Mouse (Mus musculus): ENCODE results near the gene Hnrnpa3.
"Not testable (repeated sequence)": the region's sequence is repeated elsewhere in the genome, so short reads cannot be mapped to it uniquely, and the experiment has no call there.

Gene Hnrnpa3

GRCm38 (mm10) chr2:75679947-75680346 lies 20.9 kb downstream of the Hnrnpa3 start:
- DNase-seq (ENCODE audit: low spot score in 2 of 2): no peak

GRCm38 (mm10) chr2:75681439-75681838 lies 22.4 kb downstream of the Hnrnpa3 start:
- DNase-seq (ENCODE audit: low spot score in 2 of 2): no peak

GRCm38 (mm10) chr2:75682978-75683709 lies 24.1 kb downstream of the Hnrnpa3 start:
- no peak for DNase-seq (ENCODE audit: low spot score in 2 of 2)

GRCm38 (mm10) chr2:75684526-75684925 lies 25.5 kb downstream of the Hnrnpa3 start:
- DNase-seq (ENCODE audit: low spot score in 2 of 2): no peak

GRCm38 (mm10) chr2:75685458-75685861 lies 26.4 kb downstream of the Hnrnpa3 start:
- DNase-seq (ENCODE audit: low spot score in 2 of 2): no peak

- DNase-seq (ENCODE audit: low spot score in 2 of 2): no peak
Observed at GRCm38 (mm10) chr2:75687040-75687749, 28.1 kb downstream of the Hnrnpa3 start.

GRCm38 (mm10) chr2:75688901-75689300 lies 29.8 kb downstream of the Hnrnpa3 start:
- no peak for DNase-seq (ENCODE audit: low spot score in 2 of 2)

- no peak for DNase-seq (ENCODE audit: low spot score in 2 of 2)
Observed at GRCm38 (mm10) chr2:75689482-75690158, 30.6 kb downstream of the Hnrnpa3 start.

GRCm38 (mm10) chr2:75690656-75691055 lies 31.6 kb downstream of the Hnrnpa3 start:
- no peak for DNase-seq (ENCODE audit: low spot score in 2 of 2)

- no peak for DNase-seq (ENCODE audit: low spot score in 2 of 2)
Observed at GRCm38 (mm10) chr2:75691316-75691715, 32.3 kb downstream of the Hnrnpa3 start.

- no peak for DNase-seq (ENCODE audit: low spot score in 2 of 2)
Observed at GRCm38 (mm10) chr2:75692369-75692768, 33.3 kb downstream of the Hnrnpa3 start.

- not testable (repeated sequence) for DNase-seq (ENCODE audit: low spot score in 2 of 2)
Observed at GRCm38 (mm10) chr2:75694926-75695325, 35.9 kb downstream of the Hnrnpa3 start.

GRCm38 (mm10) chr2:75695676-75696350 lies 36.8 kb downstream of the Hnrnpa3 start:
- no peak for DNase-seq (ENCODE audit: low spot score in 2 of 2)

GRCm38 (mm10) chr2:75696371-75696770 lies 37.3 kb downstream of the Hnrnpa3 start:
- no peak for DNase-seq (ENCODE audit: low spot score in 2 of 2)

GRCm38 (mm10) chr2:75697222-75697621 lies 38.2 kb downstream of the Hnrnpa3 start:
- DNase-seq (ENCODE audit: low spot score in 2 of 2): no peak

- no peak for DNase-seq (ENCODE audit: low spot score in 2 of 2)
Observed at GRCm38 (mm10) chr2:75698007-75698406, 38.9 kb downstream of the Hnrnpa3 start.

GRCm38 (mm10) chr2:75698874-75699273 lies 39.8 kb downstream of the Hnrnpa3 start:
- DNase-seq (ENCODE audit: low spot score in 2 of 2): no peak

GRCm38 (mm10) chr2:75700543-75700942 lies 41.5 kb downstream of the Hnrnpa3 start:
- no peak for DNase-seq (ENCODE audit: low spot score in 2 of 2)

GRCm38 (mm10) chr2:75701207-75701606 lies 42.1 kb downstream of the Hnrnpa3 start:
- DNase-seq (ENCODE audit: low spot score in 2 of 2): no peak

GRCm38 (mm10) chr2:75701822-75702587 lies 42.9 kb downstream of the Hnrnpa3 start:
- DNase-seq (ENCODE audit: low spot score in 2 of 2): no peak

GRCm38 (mm10) chr2:75702588-75702976 lies 43.5 kb downstream of the Hnrnpa3 start:
- DNase-seq (ENCODE audit: low spot score in 2 of 2): no peak

Data from urinary bladder, postnatal 4 days (tissue).